Comparison of ENCODE assay signal across 12 mouse cellular contexts in the genomic region with DNA sequence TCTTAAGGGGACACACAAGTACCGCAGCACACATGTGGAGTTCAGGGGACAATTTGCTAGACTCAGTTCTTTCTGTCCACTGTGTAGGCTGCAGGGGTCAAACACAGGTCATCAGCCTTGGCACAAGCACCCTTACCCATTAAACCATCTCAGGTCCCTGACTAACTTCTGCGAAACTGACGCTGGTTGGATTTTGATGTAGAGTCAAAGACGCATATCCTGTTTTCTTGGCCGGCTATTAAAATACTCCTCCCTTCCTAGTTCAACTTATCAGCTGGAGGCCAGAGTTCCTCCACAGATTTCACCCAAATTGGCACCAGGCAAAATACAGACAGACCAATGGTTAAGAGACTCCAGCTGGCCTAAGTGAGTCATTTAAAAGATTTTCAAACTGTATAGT. TPM values are rescaled to one million over a fixed set of nuclear protein-coding genes. Genes with fewer than 3 reads are reported as not detected.
DNase-seq lines count a peak whose midpoint lies in the region; TF ChIP-seq lines count a peak whose summit lies in the region.
"Had no signal": no experiment of that assay in that cellular context is flagged by ENCODE, and none has a peak within 500 bp of the region (broad histone marks: within the 10 kb centered on the region; RNA-seq: fewer than 3 reads in every experiment).

No protein-coding gene starts in this region.

- H3K27me3 ChIP-seq in thymus, adult 2 months (ENCODE audit: control insufficient read depth, insufficient read depth, low read length): no peaks in the 10 kb centered on the region
- H3K27me3 ChIP-seq: hindbrain, embryonic 13.5 days; liver, embryonic 13.5 days had no signal

- H3K36me3 ChIP-seq in thymus, adult 2 months (ENCODE audit: control insufficient read depth, insufficient read depth, low read length): no peaks in the 10 kb centered on the region
- H3K36me3 ChIP-seq: hindbrain, embryonic 13.5 days; liver, embryonic 13.5 days had no signal

- no peak overlapping the region for H3K4me3 ChIP-seq in thymus, adult 2 months (ENCODE audit: control insufficient read depth, insufficient read depth, low read length)
- H3K4me3 ChIP-seq: hindbrain, embryonic 13.5 days; liver, embryonic 13.5 days; myocyte had no signal

- H3K4me1 ChIP-seq in thymus, adult 2 months (replicated peaks; ENCODE audit: control insufficient read depth, insufficient read depth, low read length): no peaks in the 10 kb centered on the region; the same call in 1 of the 2 replicates
- H3K4me1 ChIP-seq: hindbrain, embryonic 13.5 days; liver, embryonic 13.5 days had no signal

- 75% methylated on average over 5 of the region's 5 CpGs for WGBS in thymus, adult 2 months

- intact Hi-C loops in heart, postnatal 14 days (cut with DNase I): no loop called here
- intact Hi-C loops in left cerebral cortex, postnatal 4 days (cut with DNase I): no loop called here

- H3K27ac ChIP-seq in thymus, adult 2 months (ENCODE audit: control insufficient read depth, insufficient read depth, low read length): no peak overlapping the region
- H3K27ac ChIP-seq: hindbrain, embryonic 13.5 days; liver, embryonic 13.5 days had no signal

- peak; percentile 14 for DNase-seq in ovary, adult 18-20 months (ENCODE audit: low spot score)
- no peak for DNase-seq in ovary, postnatal 10 days (ENCODE audit: low spot score)
- peak; percentile 14 to 32 for DNase-seq in heart, postnatal 14 days
- DNase-seq in kidney, postnatal 4 days: peak; percentile 48 to 56
- no peak for DNase-seq in embryo, embryonic 11 days
- no peak for DNase-seq in left cerebral cortex, postnatal 4 days
- no peak for DNase-seq in thymus, adult 2 months
- DNase-seq: adrenal gland, postnatal 25 days; cerebellum, postnatal 36 days; liver, embryonic 13.5 days had no signal

- TF ChIP-seq POLR2A in thymus, adult 2 months (IDR thresholded peaks at IDR 0.05; ENCODE audit: control insufficient read depth, extremely low read depth, insufficient read depth, low read length, poor library complexity): no peak

- TF ChIP-seq CTCF in thymus, adult 2 months (IDR thresholded peaks at IDR 0.05; ENCODE audit: borderline replicate concordance, control insufficient read depth, extremely low read depth, insufficient read depth, low read length, poor library complexity): no peak

RNA-seq across cellular contexts. Expression of a gene that starts 54.2 kb away (rescaled TPM):
- total RNA-seq in heart, postnatal 14 days (2021): 10 to 100 TPM; 29.7 to 31.8 TPM
- 1 to 10 TPM; 5.5 TPM for total RNA-seq in left cerebral cortex, postnatal 4 days (2021)
- polyA plus RNA-seq in thymus, adult 2 months (2012; rRNA removed): 1.9 and 2.4 TPM in 2 replicates

Comparison
In these comparisons a context has a peak if more than half of its experiments do, and no peak if none do; other contexts are left out.
1. DNase-seq: peak in ovary, adult 18-20 months (single experiment), heart, postnatal 14 days (2 of 2) and kidney, postnatal 4 days (2 of 2); none in ovary, postnatal 10 days (single experiment), embryo, embryonic 11 days (single experiment), left cerebral cortex, postnatal 4 days (single experiment) and thymus, adult 2 months (single experiment).
2. RNA of a gene that starts 54.2 kb away (total RNA-seq): 29.7 to 31.8 TPM in heart, postnatal 14 days; 5.5 TPM in left cerebral cortex, postnatal 4 days; every median in the first group is over 4 times any median in the second.